Comparison of ENCODE assay signal across 10 mouse cellular contexts in genomic region chr8:127128781-127129396, GRCm38 (mm10).
DNase-seq lines count a peak whose midpoint lies in the region; ATAC-seq and TF ChIP-seq lines count a peak whose summit lies in the region.
"Had no signal": no experiment of that assay in that cellular context is flagged by ENCODE, and none has a peak within 500 bp of the region (broad histone marks: within the 10 kb centered on the region; RNA-seq: fewer than 3 reads in every experiment).

No protein-coding gene starts in this region.

- no peaks in the 10 kb centered on the region for H3K27me3 ChIP-seq in myocyte (ENCODE audit: control insufficient read depth, insufficient read depth, insufficient read length)
- no peaks in the 10 kb centered on the region for H3K27me3 ChIP-seq in hindbrain, embryonic 12.5 days
- H3K27me3 ChIP-seq: CH12.LX had no signal

- TF ChIP-seq CTCF in lung, adult 2 months (IDR thresholded peaks at IDR 0.05; ENCODE audit: insufficient read depth, low read length), result no peak

- H3K9me3 ChIP-seq in hindbrain, embryonic 12.5 days (replicated peaks), result no peaks in the 10 kb centered on the region
- H3K9me3 ChIP-seq: forebrain, embryonic 10.5 days had no signal

- TF ChIP-seq POLR2A in myocyte (IDR thresholded peaks at IDR 0.05; ENCODE audit: insufficient read length, low read depth), result no peak
- no peak for TF ChIP-seq POLR2A in lung, adult 2 months (IDR thresholded peaks at IDR 0.05; ENCODE audit: borderline replicate concordance, extremely low read depth, low read depth, low read length)

- peaks cover 61% of the 10 kb centered on the region for H3K79me2 ChIP-seq in myocyte (ENCODE audit: control insufficient read depth, insufficient read depth)

- no peak for ATAC-seq in hindbrain, embryonic 12.5 days (ENCODE audit: low FRiP score)

- H3ac ChIP-seq in myocyte (ENCODE audit: control insufficient read depth, insufficient read length), result no peak overlapping the region

- intact Hi-C loops in gastrocnemius, postnatal 14 days (cut with DNase I; ENCODE audit: low total_unique reads), result no loop called here

- H3K27ac ChIP-seq in hindbrain, embryonic 12.5 days, result no peak overlapping the region
- H3K27ac ChIP-seq: forebrain, embryonic 10.5 days had no signal

- no peaks in the 10 kb centered on the region for H3K36me3 ChIP-seq in myocyte (ENCODE audit: control insufficient read depth, insufficient read depth)
- H3K36me3 ChIP-seq in hindbrain, embryonic 12.5 days, result no peaks in the 10 kb centered on the region
- H3K36me3 ChIP-seq: forebrain, embryonic 10.5 days had no signal

- 47% methylated on average over 8 of the region's 8 CpGs for WGBS in lung, adult 2 months
- 44% methylated on average over 8 of the region's 8 CpGs for WGBS in hindbrain, embryonic 12.5 days

- H3K4me2 ChIP-seq in myocyte (ENCODE audit: low read depth), result peak overlapping the region; percentile 68
- no peak overlapping the region for H3K4me2 ChIP-seq in hindbrain, embryonic 12.5 days (replicated peaks)

- peak; percentile 20 for DNase-seq in gastrocnemius, postnatal 14 days
- DNase-seq in gastrocnemius, postnatal 10 days, result no peak
- DNase-seq in right cerebral cortex, adult 18-20 months, result peak; percentile 48
- no peak for DNase-seq in right cerebral cortex, postnatal 10 days (ENCODE audit: low spot score in 2 of 2)
- DNase-seq in kidney, adult 18-20 months, result peak; percentile 72
- DNase-seq in lung, adult 2 months, result no peak

- H3K4me1 ChIP-seq in lung, adult 2 months (ENCODE audit: control insufficient read depth, insufficient read depth, low read length), result peaks cover 16% of the 10 kb centered on the region
- peaks cover 31% of the 10 kb centered on the region for H3K4me1 ChIP-seq in hindbrain, embryonic 12.5 days

- no peak overlapping the region for H3K9ac ChIP-seq in hindbrain, embryonic 12.5 days

- no peak overlapping the region for H3K4me3 ChIP-seq in myocyte
- no peak overlapping the region for H3K4me3 ChIP-seq in lung, adult 2 months (replicated peaks; ENCODE audit: extremely low read depth, low read depth, low read length)
- no peak overlapping the region for H3K4me3 ChIP-seq in hindbrain, embryonic 12.5 days
- H3K4me3 ChIP-seq: forebrain, embryonic 10.5 days had no signal

TF ChIP-seq in myocyte, 11 proteins besides CTCF, POLR2A, EP300 and RAD21:
- peak in 1 of 3 experiments; percentile 64 for TF ChIP-seq MYOG (IDR thresholded peaks at IDR 0.05; ENCODE audit: control insufficient read depth in 1 of 3, insufficient read depth in 1 of 3, insufficient read length in 2 of 3, low read depth in 2 of 3)
- peak in 2 of 3 experiments; percentile 51 to 74 for TF ChIP-seq MYOD1 (IDR thresholded peaks at IDR 0.05; ENCODE audit: control insufficient read depth in 1 of 3, insufficient read length in 2 of 3, low read depth in 2 of 3)
- no peak for TF ChIP-seq SRF (IDR thresholded peaks at IDR 0.05; ENCODE audit: control insufficient read depth, insufficient read length, low read depth)
- no peak for TF ChIP-seq E2F4 (IDR thresholded peaks at IDR 0.05; ENCODE audit: insufficient read depth)
TF ChIP-seq in myocyte: peak in this region for 2.

Comparison
In these comparisons a context has a peak if more than half of its experiments do, and no peak if none do; other contexts are left out.
1. DNase-seq: peak in gastrocnemius, postnatal 14 days (single experiment), right cerebral cortex, adult 18-20 months (single experiment) and kidney, adult 18-20 months (single experiment); none in gastrocnemius, postnatal 10 days (single experiment), right cerebral cortex, postnatal 10 days (0 of 2) and lung, adult 2 months (single experiment).